Mouse (Mus musculus): ENCODE measurements around the gene Add2. TPM values are rescaled to one million over a fixed set of nuclear protein-coding genes. Genes with fewer than 3 reads are reported as not detected.

The Add2 gene
- total RNA-seq, 2 experiments from 2014 or later = 0.18 to 0.30 TPM

DNA sequence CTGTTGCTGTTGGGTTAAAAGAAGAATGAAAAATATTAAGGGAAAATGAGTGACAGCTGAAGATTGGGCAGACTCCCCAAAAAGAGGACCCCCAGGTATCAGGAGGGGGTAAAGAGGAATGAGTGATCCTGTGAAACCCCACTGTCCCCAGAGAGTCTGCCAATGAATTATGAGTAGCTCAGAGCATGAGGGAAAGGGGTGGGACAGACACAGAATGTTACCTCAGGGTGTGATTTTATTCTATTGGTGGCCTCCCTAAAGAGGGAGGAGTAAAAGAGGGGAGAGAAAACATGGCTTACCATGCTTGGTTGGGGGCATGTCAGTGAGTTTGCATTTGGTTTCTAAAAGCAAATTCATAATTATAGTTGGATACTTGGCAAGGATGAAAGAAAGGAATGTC is 50.8 kb downstream of the Add2 start:
- no peak for DNase-seq

DNA sequence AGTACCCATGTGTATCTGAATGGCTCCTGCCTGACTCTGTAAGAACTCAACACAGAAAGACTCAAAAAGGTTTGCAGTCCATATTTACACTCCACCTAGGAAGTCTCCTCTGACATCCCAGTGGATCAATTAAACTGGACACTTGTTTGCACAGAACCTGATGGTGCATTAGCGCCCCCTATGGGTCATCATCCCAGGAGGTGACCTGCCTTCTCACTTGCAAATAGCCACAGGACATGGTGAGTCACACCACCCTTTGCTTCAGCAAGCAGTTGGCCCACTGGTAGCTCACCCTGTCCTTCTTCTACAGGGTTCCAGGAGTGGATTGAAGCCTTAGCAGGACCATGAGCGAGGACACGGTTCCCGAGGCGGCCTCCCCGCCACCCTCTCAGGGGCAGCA is 57.0 kb downstream of the Add2 start:
- DNase-seq = peak; percentile 7 to 47

DNA sequence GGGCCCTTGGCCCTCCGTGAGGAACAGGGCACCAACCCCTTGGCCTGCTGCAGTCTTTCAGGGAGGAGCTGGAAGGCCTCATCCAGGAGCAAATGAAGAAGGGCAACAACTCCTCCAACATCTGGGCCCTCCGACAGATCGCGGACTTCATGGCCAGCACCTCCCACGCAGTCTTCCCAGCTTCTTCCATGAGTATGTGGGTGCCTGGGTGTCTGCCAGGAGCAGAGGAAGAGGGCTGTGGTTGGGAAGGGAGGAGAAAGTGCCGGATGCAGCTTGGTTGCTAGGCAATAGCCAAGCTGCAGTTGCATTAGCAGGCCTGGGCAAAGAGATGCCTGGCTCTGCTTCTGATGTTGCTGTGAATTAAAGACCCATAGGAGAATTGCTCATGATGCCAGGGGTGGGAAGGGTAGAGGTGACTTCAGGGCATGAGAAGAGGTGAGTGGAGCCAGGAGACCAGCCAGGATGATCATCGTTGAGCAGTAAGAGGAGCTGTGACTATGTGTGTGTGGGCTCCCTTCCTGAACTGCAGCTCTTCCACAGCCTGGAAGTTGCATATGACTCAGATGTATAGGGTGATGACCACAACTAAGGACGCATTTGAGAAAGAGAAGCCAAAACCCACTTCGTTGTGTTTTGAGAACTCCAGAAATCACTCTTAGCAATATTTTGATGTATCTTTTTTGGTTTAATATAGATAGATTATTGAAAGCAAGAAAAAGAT is 58.5 kb downstream of the Add2 start:
- peak; percentile 24 to 56 for DNase-seq

DNA sequence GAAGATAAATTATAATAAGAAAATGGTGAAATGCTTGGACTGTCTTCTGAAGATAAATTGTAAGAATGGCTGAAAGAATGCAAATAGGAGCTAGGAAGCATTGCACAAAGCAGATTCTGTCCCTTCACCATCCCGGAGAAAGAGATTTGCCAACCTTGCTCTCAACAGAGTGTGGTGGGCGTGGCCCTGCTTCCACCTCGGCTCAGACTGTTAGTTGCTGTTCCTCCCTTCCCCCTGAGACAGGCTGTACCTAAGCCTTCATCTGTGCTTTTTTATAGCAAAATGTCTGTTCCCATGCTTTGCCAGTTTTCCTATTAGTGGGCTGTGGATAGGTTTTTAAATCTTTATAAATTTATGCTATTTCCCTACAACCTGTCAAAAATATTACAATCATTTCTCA is 59.3 kb downstream of the Add2 start:
- no peak for DNase-seq

DNA sequence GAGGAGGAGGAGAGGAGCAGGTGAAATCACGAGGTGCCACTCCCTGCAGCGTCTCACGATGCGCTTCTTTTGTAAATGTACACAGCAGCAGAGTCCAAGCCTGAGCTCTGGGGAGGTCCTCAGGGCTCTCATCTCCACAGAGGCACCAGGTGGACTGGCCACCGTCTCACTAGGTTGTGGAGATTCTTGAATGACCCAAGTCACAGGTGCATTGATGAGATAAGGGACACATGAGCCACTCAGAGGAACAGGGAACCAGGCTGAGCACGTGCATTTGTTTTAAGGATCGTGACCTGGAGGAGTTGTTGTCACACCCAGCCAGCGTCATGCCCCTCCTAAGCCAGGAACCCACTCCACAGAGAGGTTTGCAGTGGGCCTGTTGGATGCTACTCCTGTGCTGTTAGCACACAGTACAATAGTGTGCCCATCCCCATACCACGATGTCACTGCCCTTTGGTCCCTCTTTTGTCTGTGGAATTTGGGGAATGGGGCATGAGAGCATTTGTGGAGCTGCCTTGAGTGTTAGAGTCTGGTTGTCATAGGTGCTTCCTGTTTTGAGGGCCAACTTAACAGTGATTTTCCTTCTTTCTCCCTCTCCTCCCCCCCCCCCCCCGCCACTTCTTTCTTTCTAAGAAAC is 65.8 kb downstream of the Add2 start:
- no peak for DNase-seq

DNA sequence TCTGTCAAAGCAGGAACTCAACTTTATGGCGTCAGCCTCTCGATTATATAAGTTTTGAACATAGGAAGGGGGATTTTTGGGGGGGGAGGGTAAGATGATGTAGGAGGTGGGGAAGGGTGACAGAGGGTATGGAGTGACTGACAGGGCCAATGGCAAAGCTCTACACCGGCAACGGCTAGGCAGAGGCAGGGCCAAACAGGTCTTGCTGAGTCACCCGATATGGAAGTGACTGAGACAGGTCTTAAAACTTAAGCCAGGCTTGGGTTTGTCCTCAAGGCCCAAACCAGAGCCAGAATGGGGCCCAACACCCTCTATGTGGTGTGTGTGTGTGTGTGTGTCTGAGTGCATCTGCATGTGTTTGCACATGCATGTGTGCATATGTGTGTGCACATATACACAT is 67.0 kb downstream of the Add2 start:
- DNase-seq = no peak

DNA sequence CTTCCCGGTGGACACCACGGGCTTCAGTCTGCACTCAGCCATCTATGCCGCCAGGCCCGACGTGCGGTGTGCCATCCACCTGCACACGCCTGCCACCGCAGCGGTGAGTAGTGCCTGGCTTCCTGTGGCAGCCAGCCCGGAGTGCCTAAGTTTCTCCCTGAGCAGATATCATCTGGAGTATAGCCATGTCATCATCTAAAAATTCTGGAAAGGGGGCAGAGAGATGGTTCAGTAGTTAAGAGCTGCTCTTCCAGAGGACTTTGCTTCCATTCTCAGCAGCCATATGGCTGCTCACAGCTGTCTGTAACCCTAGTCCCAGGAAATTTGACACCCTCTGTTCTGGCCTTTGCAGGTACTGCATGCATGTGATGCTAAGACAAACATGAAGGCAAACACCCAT is 68.3 kb downstream of the Add2 start:
- no peak for DNase-seq

DNA sequence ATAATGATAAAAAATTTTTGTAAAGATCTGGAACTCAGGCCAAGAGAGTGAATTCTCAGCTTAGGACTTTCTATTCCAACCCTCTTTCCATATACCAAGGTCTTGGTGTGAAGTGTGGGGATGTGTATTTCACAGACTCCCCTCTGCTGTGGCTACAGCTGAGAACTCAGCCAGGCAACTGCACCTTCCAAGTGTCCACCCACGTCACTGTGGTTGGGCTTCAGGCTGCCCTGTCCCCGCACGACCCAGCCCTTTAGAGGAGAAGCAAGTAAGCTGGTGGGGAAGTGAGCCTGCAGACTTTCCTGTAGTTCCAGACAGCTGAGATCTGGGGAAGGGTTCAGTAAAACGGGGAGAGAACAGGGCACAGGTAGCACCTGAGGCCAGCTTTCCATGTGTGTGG is 68.7 kb downstream of the Add2 start:
- no peak for DNase-seq

DNA sequence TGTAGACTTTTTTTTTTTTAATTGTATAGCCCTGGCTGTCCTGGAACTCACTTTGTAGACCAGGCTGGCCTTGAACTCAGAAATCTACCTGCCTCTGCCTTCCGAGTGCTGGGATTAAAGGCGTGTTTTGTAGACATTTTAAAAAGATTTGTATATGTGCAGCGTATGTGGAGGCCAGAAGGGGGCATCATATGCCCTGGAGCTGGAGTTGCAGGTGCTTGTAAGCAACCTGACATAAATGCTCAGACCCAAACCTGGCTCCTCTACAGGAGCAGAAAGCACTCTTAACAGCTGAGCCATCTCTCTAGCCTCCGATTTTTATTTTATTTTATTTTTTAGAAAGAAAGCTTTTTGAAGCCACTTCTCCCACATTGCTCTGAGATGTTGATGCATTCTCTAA is 70.5 kb downstream of the Add2 start:
- DNase-seq = no peak

DNA sequence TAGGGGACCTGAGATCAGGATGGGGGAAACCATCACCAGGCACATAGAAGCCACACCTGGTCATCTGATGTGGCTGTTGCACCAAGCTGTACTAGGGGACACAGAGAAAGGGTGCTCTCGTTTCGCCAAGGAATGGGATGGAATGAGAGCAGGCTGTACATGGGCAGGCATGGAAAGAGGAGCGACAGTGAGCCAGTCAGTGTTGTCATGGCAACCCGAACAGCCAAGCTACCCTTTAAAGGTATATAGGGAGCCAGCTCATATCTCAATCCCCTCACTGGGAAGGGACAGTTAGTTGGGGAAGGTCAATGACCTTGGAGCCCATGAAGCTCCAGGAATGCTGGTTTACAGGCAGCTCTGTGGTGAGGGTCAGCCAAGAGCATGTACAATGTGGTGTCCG is 73.0 kb downstream of the Add2 start:
- DNase-seq = no peak

DNA sequence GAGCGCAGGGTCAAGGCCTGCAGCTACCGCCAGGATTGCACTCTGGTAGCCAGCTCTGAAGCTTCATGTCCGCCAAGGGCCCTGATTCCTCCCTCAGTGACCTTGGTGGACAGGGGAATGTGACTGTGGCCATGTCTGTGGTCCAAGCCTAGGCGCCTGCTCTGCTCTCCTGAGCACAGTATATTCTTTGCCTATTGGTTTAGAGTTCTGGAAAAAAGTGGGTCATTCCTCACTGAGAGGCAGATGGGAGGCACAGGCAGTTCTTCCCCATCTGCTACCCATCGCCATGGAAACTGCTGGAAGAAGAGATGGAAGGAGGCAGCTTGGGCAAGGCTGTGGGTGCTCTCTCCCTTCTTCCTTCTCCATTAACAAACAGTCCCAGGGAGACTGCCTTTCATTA is 74.4 kb downstream of the Add2 start:
- DNase-seq = no peak

DNA sequence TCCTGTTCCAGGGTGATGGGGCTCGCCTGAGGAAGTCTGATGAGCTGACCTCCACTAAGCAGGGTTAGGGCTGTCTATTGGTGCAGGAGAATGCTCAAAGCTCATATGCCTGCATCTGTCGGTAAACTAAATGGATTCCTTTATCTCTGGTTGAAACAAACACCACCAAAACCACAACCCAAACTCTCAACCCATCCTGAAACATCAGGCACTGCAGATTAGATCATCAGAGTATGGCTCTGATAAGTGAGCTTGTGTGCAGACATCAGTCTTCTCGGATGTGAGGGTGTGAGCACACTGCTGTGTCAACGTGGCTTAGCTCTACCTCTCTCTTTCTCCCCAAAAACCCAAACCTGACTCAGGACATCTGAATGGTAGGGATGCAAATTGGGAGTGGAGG is 75.1 kb downstream of the Add2 start:
- DNase-seq = no peak

DNA sequence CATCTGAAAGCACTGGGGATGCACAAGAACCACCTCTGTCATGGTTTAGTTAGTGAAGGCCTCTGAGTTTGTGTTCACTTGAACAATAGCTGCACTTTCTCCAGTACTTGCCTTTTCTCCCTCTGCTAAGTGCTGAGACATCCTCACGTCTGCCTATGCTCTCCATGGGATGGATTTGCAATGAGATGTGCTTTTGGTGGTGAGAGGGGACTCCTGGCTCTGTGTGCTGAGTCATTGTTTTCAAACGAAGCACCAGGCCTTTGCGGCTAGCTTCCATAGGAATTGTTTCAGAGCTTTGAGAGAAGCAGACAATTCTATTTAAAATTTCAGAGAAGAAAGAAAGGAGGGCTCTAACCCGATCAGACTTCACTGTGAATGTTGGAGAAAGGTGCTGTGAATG is 76.2 kb downstream of the Add2 start:
- DNase-seq = no peak

DNA sequence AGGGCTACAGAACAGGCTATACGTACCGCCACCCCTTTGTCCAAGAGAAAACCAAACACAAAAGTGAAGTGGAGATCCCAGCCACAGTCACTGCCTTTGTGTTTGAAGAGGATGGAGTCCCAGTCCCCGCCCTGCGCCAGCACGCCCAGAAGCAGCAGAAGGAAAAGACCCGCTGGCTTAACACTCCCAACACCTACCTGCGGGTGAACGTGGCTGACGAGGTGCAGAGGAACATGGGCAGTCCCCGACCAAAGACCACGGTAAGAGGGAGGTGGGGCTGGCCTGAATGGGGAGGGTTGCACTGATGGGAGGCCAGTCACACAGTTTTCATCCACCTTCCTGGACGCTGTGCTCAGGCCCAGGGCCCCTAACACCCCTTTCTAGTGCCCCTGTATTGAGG is 77.6 kb downstream of the Add2 start:
- no peak for DNase-seq

DNA sequence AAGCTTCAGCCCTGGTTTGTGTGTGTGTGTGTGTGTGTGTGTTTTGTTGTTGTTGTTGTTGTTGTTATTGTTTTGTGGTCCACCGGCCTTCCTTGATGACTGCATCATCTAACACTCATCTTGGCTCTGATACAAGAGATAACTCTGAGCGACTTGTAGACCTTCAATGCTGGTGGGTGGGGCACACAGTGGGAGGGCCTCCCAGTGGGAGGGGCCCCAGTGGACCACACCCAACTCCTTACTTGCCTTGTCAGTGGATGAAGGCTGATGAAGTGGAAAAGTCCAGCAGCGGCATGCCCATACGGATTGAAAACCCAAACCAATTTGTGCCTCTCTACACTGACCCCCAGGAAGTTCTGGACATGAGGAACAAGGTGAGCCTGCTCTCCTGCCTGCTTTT is 78.6 kb downstream of the Add2 start:
- no peak for DNase-seq

DNA sequence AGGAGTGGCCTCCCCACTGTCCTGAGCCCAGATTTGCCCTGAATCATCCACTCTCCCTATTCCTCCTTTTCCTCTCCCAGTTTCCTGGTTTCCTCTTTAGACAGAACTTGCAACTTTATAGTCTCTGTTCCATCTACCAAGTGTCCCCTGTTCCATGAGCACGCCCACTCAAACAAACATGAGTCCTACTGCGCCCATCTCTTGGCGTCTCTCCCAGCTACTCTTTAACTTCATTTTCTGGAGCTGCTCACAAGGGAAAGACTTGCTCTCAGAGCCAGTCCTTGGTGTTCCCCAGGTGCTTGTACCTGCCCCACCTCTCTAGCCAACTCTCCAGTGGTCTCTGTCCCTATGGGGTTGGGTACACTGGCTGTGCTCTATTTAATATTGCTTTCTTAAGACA is 87.4 kb downstream of the Add2 start:
- no peak for DNase-seq

DNA sequence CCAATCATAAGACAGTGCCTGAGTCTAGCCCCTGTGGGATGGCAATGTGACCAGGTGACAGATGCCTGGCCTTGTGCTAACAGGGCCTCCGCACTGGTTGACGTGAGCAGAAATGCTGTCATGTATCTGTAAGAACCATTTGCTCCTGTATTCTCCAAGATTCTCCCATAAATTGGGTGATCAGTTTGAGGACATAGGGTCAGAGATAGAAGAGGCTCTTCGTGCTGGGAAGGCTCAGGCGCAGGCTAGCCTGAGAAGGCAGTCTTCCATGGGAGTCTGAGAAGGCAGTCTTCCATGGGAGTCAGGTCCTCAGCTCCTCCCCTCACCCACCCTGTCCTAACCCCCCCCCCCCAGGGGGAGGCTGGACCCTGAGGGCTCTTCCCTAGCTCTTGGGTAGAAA is 94.6 kb downstream of the Add2 start:
- DNase-seq = no peak

DNA sequence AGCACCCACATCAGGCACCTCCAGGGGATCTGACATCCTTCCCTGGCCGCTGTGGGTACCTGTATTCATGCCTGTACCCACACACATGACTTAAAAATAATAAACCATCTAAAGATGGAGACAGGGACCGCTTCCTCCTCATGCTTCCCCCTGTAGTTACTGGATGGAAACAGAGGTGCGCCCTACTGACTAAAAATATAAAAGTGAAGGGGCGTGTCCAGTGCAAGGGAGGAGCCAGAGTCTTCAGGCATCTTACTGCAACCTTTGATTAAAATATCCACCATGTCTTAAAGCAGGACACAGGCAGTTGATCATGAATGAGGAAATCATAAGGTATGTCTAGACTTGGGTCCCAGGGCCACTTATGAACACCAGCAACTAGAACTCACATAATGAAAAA is 97.3 kb downstream of the Add2 start:
- no peak for DNase-seq

DNA sequence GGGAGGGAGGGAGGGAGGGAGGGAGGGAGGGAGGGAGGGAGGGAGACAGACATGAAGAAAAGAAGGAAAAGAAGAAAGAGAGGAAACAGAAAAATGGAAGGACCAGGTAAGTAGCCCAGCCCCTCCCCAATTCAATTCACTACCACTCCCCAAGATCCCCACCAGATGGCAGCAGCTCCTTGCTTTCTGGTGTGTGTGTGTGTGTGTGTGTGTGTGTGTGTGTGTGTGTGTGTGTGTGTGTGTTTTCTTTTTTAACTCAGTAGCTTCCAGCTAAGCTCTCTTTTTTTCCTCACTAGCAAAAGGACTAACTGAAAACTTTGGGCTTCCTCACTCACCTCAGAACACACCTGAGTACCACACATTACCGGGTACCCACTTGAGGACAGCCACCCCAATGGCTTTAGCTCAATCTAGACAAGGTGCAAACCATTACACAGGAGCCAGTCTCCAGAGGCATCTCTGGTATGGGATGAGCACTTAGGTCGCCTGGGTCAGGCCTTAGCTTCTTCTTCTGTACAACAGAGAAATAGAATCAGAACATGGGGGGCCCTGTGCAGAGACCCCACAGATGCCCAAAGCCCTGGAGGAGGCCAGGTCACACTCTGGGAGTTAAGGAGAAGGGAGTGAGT is 98.6 kb downstream of the Add2 start:
- DNase-seq = peak; percentile 12 to 64

DNA sequence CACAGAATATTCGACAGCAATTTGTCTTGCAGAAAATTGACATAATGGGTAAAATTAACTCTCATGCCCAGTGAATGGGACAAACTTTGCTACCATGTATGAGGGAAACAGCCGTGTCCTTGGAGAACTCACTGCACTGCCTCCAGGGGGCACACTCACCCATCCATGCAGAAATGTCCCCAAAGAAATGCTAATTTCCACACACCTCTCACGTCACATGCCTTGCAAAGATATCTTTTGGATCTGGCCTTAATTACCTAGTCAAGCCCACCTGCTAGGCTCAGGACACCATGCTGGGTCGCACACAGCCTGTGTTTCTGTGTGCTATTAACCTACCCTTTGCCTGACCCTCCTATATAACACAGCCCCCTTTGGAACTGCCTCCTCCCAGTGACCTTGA is 100.0 kb downstream of the Add2 start:
- peak; percentile 8 to 10 for DNase-seq

DNA sequence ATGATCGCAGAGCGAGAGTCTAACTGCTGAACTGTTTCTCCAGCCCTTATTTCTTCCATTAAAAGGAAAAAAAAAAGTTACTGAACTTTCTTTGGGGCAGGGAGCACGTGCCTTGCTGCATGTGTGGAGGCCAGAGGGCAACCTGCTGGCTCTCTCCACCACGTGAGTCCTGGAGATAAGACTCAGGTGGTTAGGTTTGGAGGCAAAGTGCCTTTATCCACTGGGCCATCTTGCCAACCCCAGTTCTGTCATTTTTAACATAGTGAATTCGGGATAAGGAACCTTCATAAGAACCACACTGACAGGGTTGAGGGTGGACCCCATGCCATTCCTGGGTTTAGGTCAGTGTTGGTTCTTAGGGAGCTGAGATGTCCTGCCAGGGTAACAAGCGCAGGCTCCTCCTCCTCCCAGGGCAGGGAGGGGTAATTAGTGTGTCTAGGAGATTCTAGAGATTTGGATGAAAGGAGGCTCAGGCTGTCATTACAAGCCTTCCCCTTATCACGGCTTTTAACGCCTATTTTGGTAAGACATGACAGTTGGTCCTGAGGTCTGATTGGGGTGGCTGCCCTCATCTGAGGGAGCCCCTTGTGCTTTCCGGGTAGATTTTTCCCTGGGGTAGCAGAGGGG is 101.5 kb downstream of the Add2 start:
- DNase-seq = no peak

DNA sequence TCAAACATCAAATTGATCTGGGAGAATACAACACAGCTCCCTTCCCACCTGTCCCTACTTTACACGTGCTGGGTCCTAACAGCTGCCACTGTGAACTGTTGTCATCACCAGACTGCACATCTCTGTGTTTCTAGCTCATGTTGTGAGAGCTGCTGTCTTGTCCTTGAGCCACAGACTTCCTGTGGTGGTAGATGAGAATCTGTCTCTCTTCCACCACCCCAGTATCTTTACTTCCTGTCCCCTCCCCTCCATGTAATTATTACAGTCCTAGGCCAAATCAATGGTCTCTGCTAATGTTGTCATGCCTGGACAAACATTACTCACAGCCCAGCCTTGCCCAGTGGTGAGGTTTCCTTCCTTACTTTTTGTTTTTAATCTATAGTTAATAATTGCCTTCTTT is 105.4 kb downstream of the Add2 start:
- DNase-seq = no peak

DNA sequence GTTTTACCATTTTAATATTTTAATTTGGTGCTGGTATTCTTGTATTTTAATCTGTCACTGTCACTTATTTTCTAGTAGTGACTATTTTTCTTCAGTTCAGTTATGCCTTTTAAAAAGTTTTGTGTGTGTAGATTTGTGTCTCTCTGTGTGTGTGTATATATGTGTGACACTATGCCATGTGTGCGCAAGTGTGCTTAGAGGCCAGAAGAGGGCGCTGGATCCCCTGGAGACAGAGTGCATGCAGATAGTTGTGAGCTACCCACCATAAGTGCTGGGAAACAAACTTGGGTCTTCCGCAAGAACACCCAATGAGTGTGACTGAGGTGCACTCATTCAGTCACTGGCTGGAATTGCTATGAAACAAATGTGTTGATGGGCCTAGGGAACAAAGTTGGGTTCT is 107.7 kb downstream of the Add2 start:
- no peak for DNase-seq

DNA sequence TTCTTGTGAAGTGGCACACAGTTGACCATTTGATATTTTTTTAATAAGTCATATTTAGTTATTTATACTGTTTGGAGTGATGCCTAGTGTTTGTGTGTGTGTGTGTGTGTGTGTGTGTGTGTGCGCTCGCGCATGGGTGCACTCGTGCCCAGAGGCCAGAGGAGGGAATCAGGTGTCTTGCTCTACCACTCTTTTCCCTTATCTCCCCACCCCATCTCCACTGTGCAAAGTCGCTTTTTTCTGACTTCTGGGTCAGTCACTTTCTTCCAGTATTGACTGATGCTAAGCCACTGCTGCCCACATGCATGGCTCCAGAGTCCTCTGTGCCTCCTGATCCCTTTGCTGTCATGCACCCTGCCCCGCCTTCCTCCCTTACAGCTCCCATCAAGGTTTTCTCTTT is 112.8 kb downstream of the Add2 start:
- DNase-seq = no peak
